8 mouse cellular contexts compared by ENCODE assay signal in the genomic region with DNA sequence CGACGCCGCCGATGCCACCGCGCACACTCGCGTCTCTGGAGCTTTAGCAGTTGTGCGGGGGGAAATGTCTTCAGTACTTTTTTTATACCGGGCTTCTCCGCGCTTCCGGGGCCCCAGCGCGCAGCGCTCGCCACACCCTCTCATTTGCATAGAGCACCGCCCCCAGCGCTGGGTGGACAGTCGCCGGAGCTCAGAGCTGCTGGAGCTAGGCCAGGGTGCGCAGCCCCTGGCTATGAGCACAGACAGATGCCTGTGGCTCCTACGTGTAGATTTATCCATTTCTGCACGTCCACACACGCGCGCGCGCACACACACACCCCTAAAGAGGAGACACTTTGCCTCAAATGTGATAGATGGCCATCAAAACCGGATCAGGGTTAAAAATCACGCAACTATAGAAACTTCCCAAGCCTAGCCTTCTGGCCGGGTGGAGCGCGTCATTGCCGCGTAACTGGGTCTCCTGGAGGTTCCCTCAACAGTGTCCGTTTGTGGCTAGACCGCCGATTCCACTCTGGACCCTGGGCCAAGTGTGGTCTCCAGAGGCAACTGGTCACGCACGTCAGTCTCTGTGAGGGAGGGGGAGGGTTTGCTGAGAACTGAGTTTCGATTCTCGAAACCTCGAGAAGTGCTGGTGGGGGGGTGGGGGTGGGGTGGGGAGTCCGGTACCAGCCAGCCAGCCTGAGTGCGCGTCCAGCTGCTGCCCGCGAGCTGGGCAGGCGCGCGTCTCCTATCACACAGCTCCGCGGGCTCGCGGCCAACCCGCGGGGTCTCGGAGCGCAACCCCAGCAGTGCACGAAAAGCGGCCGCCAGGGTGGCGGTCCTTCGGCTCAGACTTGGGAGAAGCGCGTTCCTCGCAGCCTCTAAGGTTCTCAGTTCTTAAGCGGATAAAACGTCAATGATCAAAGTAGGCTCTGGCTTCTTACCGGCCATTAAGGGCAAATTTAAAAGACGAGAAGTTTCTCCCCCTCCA. TPM values are rescaled to one million over a fixed set of nuclear protein-coding genes. Genes with fewer than 3 reads are reported as not detected.
A peak's percentile ranks its signal among the peaks of the same experiment; 100 is the strongest.
DNase-seq lines count a peak whose midpoint lies in the region; ATAC-seq and TF ChIP-seq lines count a peak whose summit lies in the region.

A gene (minus strand): TSS at position 107 of the 970 bp plus-strand sequence.

- peak; percentile 69 for DNase-seq in ES-CJ7 (ENCODE audit: low read depth, low spot score)
- DNase-seq in c-Kit-positive CD71-positive TER-119-negative erythroid progenitor cells, embryonic 14.5 days (ENCODE audit: low read depth), result peak; percentile 68
- DNase-seq in heart, postnatal 36 days, result peak; percentile 83 to 87
- DNase-seq in layer of hippocampus, adult 2 months (ENCODE audit: low spot score in 2 of 2), result peak; percentile 35 to 42
- peak; percentile 96 for DNase-seq in lung, embryonic 14.5 days
- DNase-seq in testis, postnatal 14 days (ENCODE audit: low spot score), result peak; percentile 84

- peaks cover 13% of the 10 kb centered on the region; the same call in 1 of the 2 replicates for H3K27me3 ChIP-seq in forebrain, embryonic 16.5 days (replicated peaks; ENCODE audit: control insufficient read depth, insufficient read depth, low read length)
- H3K27me3 ChIP-seq in lung, embryonic 14.5 days (ENCODE audit: insufficient read depth, low read length), result no peaks in the 10 kb centered on the region; the same call in 1 of the 2 replicates
- peaks cover 4% of the 10 kb centered on the region; the same call in 1 of the 2 replicates for H3K27me3 ChIP-seq in neural tube, embryonic 15.5 days (replicated peaks)

- H3K9ac ChIP-seq in forebrain, embryonic 16.5 days (replicated peaks; ENCODE audit: low read depth, low read length), result peak within 1 kb of the TSS; percentile 60
- peak within 1 kb of the TSS; percentile 48 for H3K9ac ChIP-seq in lung, embryonic 14.5 days
- H3K9ac ChIP-seq in neural tube, embryonic 15.5 days (replicated peaks), result peak within 1 kb of the TSS; percentile 52

- H3K4me3 ChIP-seq in forebrain, embryonic 16.5 days (replicated peaks; ENCODE audit: low read length), result peak within 1 kb of the TSS; percentile 56
- peak within 1 kb of the TSS; percentile 67 for H3K4me3 ChIP-seq in layer of hippocampus, adult 2 months
- peak within 1 kb of the TSS; percentile 65 for H3K4me3 ChIP-seq in lung, embryonic 14.5 days (ENCODE audit: low read depth, low read length)
- H3K4me3 ChIP-seq in neural tube, embryonic 15.5 days (replicated peaks), result peak within 1 kb of the TSS; percentile 59

- H3K4me2 ChIP-seq in forebrain, embryonic 16.5 days (ENCODE audit: low read length), result peak within 1 kb of the TSS; percentile 99
- peak within 1 kb of the TSS; percentile 70 for H3K4me2 ChIP-seq in lung, embryonic 14.5 days
- peak within 1 kb of the TSS; percentile 73 for H3K4me2 ChIP-seq in neural tube, embryonic 15.5 days

- TF ChIP-seq CTCF in layer of hippocampus, adult 2 months (conservative IDR thresholded peaks at IDR 0.05), result no peak
- TF ChIP-seq CTCF in lung, embryonic 14.5 days (IDR thresholded peaks at IDR 0.05; ENCODE audit: low read depth), result 0 out of 2 replicates have a peak, but pooled peaks have one; percentile 3

- intact Hi-C loops in heart, postnatal 36 days (cut with DNase I), result loop anchor here (1.0 to 10.0 kb wide), 11 partner anchors 190 to 1370 kb away; no protein-coding TSS in a partner anchor

- no peak within 1 kb of the TSS; the same call in 1 of the 2 replicates for H3K27ac ChIP-seq in forebrain, embryonic 16.5 days (ENCODE audit: low read length)
- H3K27ac ChIP-seq in layer of hippocampus, adult 2 months, result peak within 1 kb of the TSS; percentile 53
- peak within 1 kb of the TSS; percentile 84 for H3K27ac ChIP-seq in lung, embryonic 14.5 days (ENCODE audit: low read depth)
- H3K27ac ChIP-seq in neural tube, embryonic 15.5 days (replicated peaks), result peak within 1 kb of the TSS; percentile 75

- H3K4me1 ChIP-seq in forebrain, embryonic 16.5 days (replicated peaks; ENCODE audit: control insufficient read depth, insufficient read depth, low read length), result peaks cover 14% of the 10 kb centered on the region
- peaks cover 5% of the 10 kb centered on the region; the same call in 1 of the 2 replicates for H3K4me1 ChIP-seq in lung, embryonic 14.5 days (ENCODE audit: insufficient read depth)
- H3K4me1 ChIP-seq in neural tube, embryonic 15.5 days, result peaks cover 17% of the 10 kb centered on the region

- peak; percentile 81 for ATAC-seq in forebrain, embryonic 16.5 days
- ATAC-seq in lung, embryonic 14.5 days (ENCODE audit: insufficient read depth), result peak; percentile 96
- peak; percentile 91 for ATAC-seq in neural tube, embryonic 15.5 days (ENCODE audit: low FRiP score)

- under 1% methylated on average over 68 of the region's 72 CpGs for WGBS in forebrain, embryonic 16.5 days
- WGBS in lung, embryonic 14.5 days, result under 1% methylated on average over 72 of the region's 72 CpGs
- WGBS in neural tube, embryonic 15.5 days, result under 1% methylated on average over 72 of the region's 72 CpGs

- H3K36me3 ChIP-seq in forebrain, embryonic 16.5 days (ENCODE audit: control insufficient read depth, insufficient read depth), result no peaks in the 10 kb centered on the region
- H3K36me3 ChIP-seq in lung, embryonic 14.5 days (ENCODE audit: insufficient read depth), result peaks cover 8% of the 10 kb centered on the region; the same call in 1 of the 2 replicates
- no peaks in the 10 kb centered on the region for H3K36me3 ChIP-seq in neural tube, embryonic 15.5 days

- no peaks in the 10 kb centered on the region for H3K9me3 ChIP-seq in forebrain, embryonic 16.5 days (ENCODE audit: control insufficient read depth, low read length)
- H3K9me3 ChIP-seq in lung, embryonic 14.5 days (ENCODE audit: low read depth, low read length), result no peaks in the 10 kb centered on the region
- H3K9me3 ChIP-seq in neural tube, embryonic 15.5 days (replicated peaks), result no peaks in the 10 kb centered on the region

RNA-seq across cellular contexts. Expression of the gene that starts here (rescaled TPM):
- 2.2 and 2.7 TPM in 2 replicates for polyA plus RNA-seq in forebrain, embryonic 16.5 days (2015; fragmentation: Nextera tagmentation; extraction: Ambion mirVana)
- 10 to 100 TPM in 1 of 2 experiments, 1 to 10 TPM in 1; 7.7 to 13.9 TPM for total RNA-seq in heart, postnatal 36 days (2021)
- 1 to 10 TPM; 2.5 to 2.7 TPM for total RNA-seq in layer of hippocampus, adult 2 months (2021)
- 9.0 and 9.3 TPM in 2 replicates for polyA plus RNA-seq in lung, embryonic 14.5 days (2014; fragmentation: Nextera tagmentation; extraction: Ambion mirVana)
- 8.1 and 8.5 TPM in 2 replicates for polyA plus RNA-seq in neural tube, embryonic 15.5 days (2015; fragmentation: Nextera tagmentation; extraction: Ambion mirVana)

Comparison
In these comparisons a context has a peak if more than half of its experiments do, and no peak if none do; other contexts are left out.
1. DNase-seq: peak in every context shown above with its lines; median percentile 96 in lung, embryonic 14.5 days; 85 in heart, postnatal 36 days; 84 in testis, postnatal 14 days; 69 in ES-CJ7; 68 in c-Kit-positive CD71-positive TER-119-negative erythroid progenitor cells, embryonic 14.5 days; 38 in layer of hippocampus, adult 2 months.